Mouse (Mus musculus): ENCODE measurements at regions not wholly inside any gene's neighbourhood (a gene's known extent, or its start where the extent isn't known, plus 50 kb on each side); places are given as distances from the start of the nearest gene placed in this dataset.

GRCm38 (mm10) chr2:80717979-80718378 lies 100.9 kb downstream of the Nup35 start:
- DNase-seq (ENCODE audit: low read depth, low spot score): no peak

- DNase-seq (ENCODE audit: low read depth, low spot score): no peak
Measured at GRCm38 (mm10) chr2:80724085-80724484, 107.0 kb downstream of the Nup35 start.

- no peak for DNase-seq (ENCODE audit: low read depth, low spot score)
Measured at GRCm38 (mm10) chr2:80731324-80731723, 114.3 kb downstream of the Nup35 start.

- no peak for DNase-seq (ENCODE audit: low read depth, low spot score)
Measured at GRCm38 (mm10) chr2:80746737-80747136, 129.7 kb downstream of the Nup35 start.

GRCm38 (mm10) chr2:80762013-80762612 lies 145.1 kb downstream of the Nup35 start:
- no peak for DNase-seq (ENCODE audit: low read depth, low spot score)

- no peak for DNase-seq (ENCODE audit: low read depth, low spot score)
Measured at GRCm38 (mm10) chr2:80771176-80771575, 154.1 kb downstream of the Nup35 start.

- DNase-seq (ENCODE audit: low read depth, low spot score): no peak
Measured at GRCm38 (mm10) chr2:80772455-80772854, 155.4 kb downstream of the Nup35 start.

GRCm38 (mm10) chr2:80786370-80786769 lies 169.3 kb downstream of the Nup35 start:
- no peak for DNase-seq (ENCODE audit: low read depth, low spot score)

- DNase-seq (ENCODE audit: low read depth, low spot score): no peak
Measured at GRCm38 (mm10) chr2:80793345-80794147, 176.5 kb downstream of the Nup35 start.

- DNase-seq (ENCODE audit: low read depth, low spot score): no peak
Measured at GRCm38 (mm10) chr2:80794148-80794507, 177.1 kb downstream of the Nup35 start.

- no peak for DNase-seq (ENCODE audit: low read depth, low spot score)
Measured at GRCm38 (mm10) chr2:80819268-80819667, 202.2 kb downstream of the Nup35 start.

- no peak for DNase-seq (ENCODE audit: low read depth, low spot score)
Measured at GRCm38 (mm10) chr2:80851056-80851455, 234.0 kb downstream of the Nup35 start.

GRCm38 (mm10) chr2:80855214-80855613 lies 238.2 kb downstream of the Nup35 start:
- no peak for DNase-seq (ENCODE audit: low read depth, low spot score)

GRCm38 (mm10) chr2:80870046-80870445 lies 253.0 kb downstream of the Nup35 start:
- no peak for DNase-seq (ENCODE audit: low read depth, low spot score)

GRCm38 (mm10) chr2:80870458-80870857 lies 253.4 kb downstream of the Nup35 start:
- DNase-seq (ENCODE audit: low read depth, low spot score): no peak

- DNase-seq (ENCODE audit: low read depth, low spot score): no peak
Measured at GRCm38 (mm10) chr2:80871356-80871755, 254.3 kb downstream of the Nup35 start.

GRCm38 (mm10) chr2:80878437-80878836 lies 261.4 kb downstream of the Nup35 start:
- no peak for DNase-seq (ENCODE audit: low read depth, low spot score)

- DNase-seq (ENCODE audit: low read depth, low spot score): no peak
Measured at GRCm38 (mm10) chr2:80884231-80884630, 267.2 kb downstream of the Nup35 start.

- DNase-seq (ENCODE audit: low read depth, low spot score): no peak
Measured at GRCm38 (mm10) chr2:80902050-80902449, 285.0 kb downstream of the Nup35 start.

GRCm38 (mm10) chr2:80913478-80913877 lies 296.4 kb downstream of the Nup35 start:
- no peak for DNase-seq (ENCODE audit: low read depth, low spot score)

- no peak for DNase-seq (ENCODE audit: low read depth, low spot score)
Measured at GRCm38 (mm10) chr2:80945521-80945920, 328.5 kb downstream of the Nup35 start.

GRCm38 (mm10) chr2:80966766-80967165 lies 349.7 kb downstream of the Nup35 start:
- DNase-seq (ENCODE audit: low read depth, low spot score): no peak

- no peak for DNase-seq (ENCODE audit: low read depth, low spot score)
Measured at GRCm38 (mm10) chr2:80967260-80967659, 350.2 kb downstream of the Nup35 start.

All from skeletal muscle tissue, adult 2 months (tissue).